Mouse (Mus musculus) testis, adult 10 weeks (tissue): ENCODE results near the gene Nanp. TPM values are rescaled to one million over a fixed set of nuclear protein-coding genes. Genes with fewer than 3 reads are reported as not detected.

Source experiments
- polyA plus RNA-seq: library from polyadenylated mRNA; stranded (reverse); fragments of 350-450 nt; fragmentation: Illumina TruSeq; extraction: RNeasy Lipid Tissue Mini Kit (QIAGEN cat#74804); gene quantifications from one replicate; pipeline ENCODE4 v1.2.3, GENCODE M21; 2014; ENCODE audit warnings: low read depth, low replicate concordance

Nanp gene
- polyA plus RNA-seq: 7.7 TPM

GRCm38 (mm10) chr2:151039232-151039695, at the start of gene Nanp, which contains the start of gene Ninl:
Gene Nanp, minus strand, starts transcription at chr2:151039398.
Gene Ninl, minus strand, starts transcription at chr2:151039382.

Other genes with a start within 250 kb of the Nanp start
- 49.0 TPM for gene Abhd12, start 134.7 kb downstream of the Nanp start, polyA plus RNA-seq
- gene Gins1, start 134.0 kb downstream of the Nanp start, polyA plus RNA-seq: 46.5 TPM
- 11.0 TPM for gene Ninl, start within 50 bp of the Nanp start, polyA plus RNA-seq
- gene Gm14151, start 53.0 kb upstream of the Nanp start, polyA plus RNA-seq: 103 TPM
- gene Gm14147, start 58.8 kb upstream of the Nanp start, polyA plus RNA-seq: 164 TPM